ENCODE assay signal across 19 mouse cellular contexts in the genomic region with DNA sequence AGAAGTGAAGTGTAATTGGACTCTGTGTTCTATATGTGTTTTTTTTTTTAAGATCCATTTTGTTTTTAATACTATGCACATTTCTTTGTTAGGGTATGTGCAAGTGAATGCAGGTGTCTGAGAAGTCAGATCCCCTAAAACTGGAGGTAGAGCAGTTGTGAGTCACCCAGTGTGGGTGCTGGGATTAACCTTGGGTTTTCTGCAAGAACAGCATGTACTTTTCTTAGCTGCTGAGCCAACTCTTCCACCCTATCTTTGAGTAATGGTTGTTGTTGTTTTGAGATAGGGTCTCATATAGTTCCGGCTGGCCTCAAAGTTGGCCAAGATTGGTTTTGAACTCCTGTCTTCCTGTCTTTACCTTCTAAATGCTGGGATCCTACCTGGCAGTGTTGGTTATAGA. TPM values are rescaled to one million over a fixed set of nuclear protein-coding genes. Genes with fewer than 3 reads are reported as not detected.
DNase-seq lines count a peak whose midpoint lies in the region; TF ChIP-seq lines count a peak whose summit lies in the region.
"Had no signal": no experiment of that assay in that cellular context is flagged by ENCODE, and none has a peak within 500 bp of the region (broad histone marks: within the 10 kb centered on the region; RNA-seq: fewer than 3 reads in every experiment).

No protein-coding gene starts in this region.

- H3K27ac ChIP-seq in gastrocnemius, adult 2 months, result peak overlapping the region; percentile 99
- H3K27ac ChIP-seq: heart, adult 2 months; heart, embryonic 10.5 days; heart, embryonic 13.5 days; hindbrain, embryonic 12.5 days; hindbrain, embryonic 15.5 days had no signal

- intact Hi-C loops in gastrocnemius, adult 2 months (cut with DNase I), result loop anchor here (5.0 kb wide), 2 partner anchors 49 to 69 kb away; a partner anchor contains a TSS

- no peak for TF ChIP-seq CTCF in gastrocnemius, adult 2 months (IDR thresholded peaks at IDR 0.05)

- peak; percentile 71 to 73 for DNase-seq in adrenal gland, adult (ENCODE audit: inconsistent age in 2 of 2, low spot score in 1 of 2)
- DNase-seq in adrenal gland, postnatal 4 days (ENCODE audit: low spot score in 2 of 2), result no peak
- DNase-seq in gastrocnemius, adult 2 months, result no peak
- no peak for DNase-seq in gastrocnemius, adult 8-10 months (ENCODE audit: low spot score in 2 of 2)
- peak; percentile 29 for DNase-seq in brain, adult 2 months (ENCODE audit: low read depth, low spot score)
- no peak for DNase-seq in layer of hippocampus, postnatal 14 days (ENCODE audit: low spot score in 2 of 2)
- DNase-seq: adrenal gland, adult 8-10 months; cerebellum, adult 18-20 months; cerebellum, adult 9-10 months; cerebellum, postnatal 14 days; forebrain, postnatal 0 days; gastrocnemius, postnatal 10 days; gastrocnemius, postnatal 36 days; heart, adult 2 months; heart, postnatal 14 days had no signal

- no peak overlapping the region for H3K4me3 ChIP-seq in gastrocnemius, adult 2 months
- H3K4me3 ChIP-seq: heart, adult 2 months; heart, embryonic 10.5 days; heart, embryonic 13.5 days; hindbrain, embryonic 12.5 days; hindbrain, embryonic 15.5 days had no signal

RNA-seq across cellular contexts. Expression of a gene that starts 2.2 kb away (rescaled TPM):
- total RNA-seq in adrenal gland, postnatal 4 days (2021), result 10 to 100 TPM; 35.5 to 39.9 TPM
- 10 to 100 TPM; 18.9 to 26.3 TPM for total RNA-seq in gastrocnemius, adult 2 months (2021)
- total RNA-seq in gastrocnemius, adult 8-10 months (2022), result 10 to 100 TPM; 19.2 to 27.7 (median 23.9) TPM
- total RNA-seq in layer of hippocampus, postnatal 14 days (2021), result 10 to 100 TPM; 24.9 to 26.7 TPM

RNA-seq across cellular contexts. Expression of a gene that starts 10.6 kb away (rescaled TPM):
- total RNA-seq in adrenal gland, postnatal 4 days (2021), result 10 to 100 TPM; 24.1 to 28.1 TPM
- total RNA-seq in gastrocnemius, adult 2 months (2021), result 1 to 10 TPM; 6.6 to 7.7 TPM
- 1 to 10 TPM; 6.0 to 8.0 (median 6.6) TPM for total RNA-seq in gastrocnemius, adult 8-10 months (2022)
- total RNA-seq in layer of hippocampus, postnatal 14 days (2021), result 10 to 100 TPM; 11.1 to 12.2 TPM

RNA-seq across cellular contexts. Expression of a gene that starts 49.2 kb away (rescaled TPM):
- total RNA-seq in adrenal gland, postnatal 4 days (2021), result 10 to 100 TPM; 12.4 to 14.0 TPM
- 1 to 10 TPM; 4.3 to 6.2 TPM for total RNA-seq in gastrocnemius, adult 2 months (2021)
- total RNA-seq in gastrocnemius, adult 8-10 months (2022), result 1 to 10 TPM; 4.1 to 6.1 (median 4.8) TPM
- 100 to 1,000 TPM; 298 to 310 TPM for total RNA-seq in layer of hippocampus, postnatal 14 days (2021)

Comparison
In these comparisons a context has a peak if more than half of its experiments do, and no peak if none do; other contexts are left out.
1. DNase-seq: peak in adrenal gland, adult (2 of 2) and brain, adult 2 months (single experiment); none in adrenal gland, postnatal 4 days (0 of 2), gastrocnemius, adult 2 months (single experiment), gastrocnemius, adult 8-10 months (0 of 2) and layer of hippocampus, postnatal 14 days (0 of 2).
2. RNA of a gene that starts 49.2 kb away (total RNA-seq): 298 to 310 TPM in layer of hippocampus, postnatal 14 days; 12.4 to 14.0 TPM in adrenal gland, postnatal 4 days, 4.3 to 6.2 TPM in gastrocnemius, adult 2 months and 4.1 to 6.1 TPM in gastrocnemius, adult 8-10 months; every median in the first group is over 10 times any median in the second.